Mouse (Mus musculus): ENCODE measurements around the gene Tmem8. TPM values are rescaled to one million over a fixed set of nuclear protein-coding genes. Genes with fewer than 3 reads are reported as not detected.

Tmem8 gene
- polyA plus RNA-seq, 1 experiment from 2014 or later, result 1.6 TPM

DNA sequence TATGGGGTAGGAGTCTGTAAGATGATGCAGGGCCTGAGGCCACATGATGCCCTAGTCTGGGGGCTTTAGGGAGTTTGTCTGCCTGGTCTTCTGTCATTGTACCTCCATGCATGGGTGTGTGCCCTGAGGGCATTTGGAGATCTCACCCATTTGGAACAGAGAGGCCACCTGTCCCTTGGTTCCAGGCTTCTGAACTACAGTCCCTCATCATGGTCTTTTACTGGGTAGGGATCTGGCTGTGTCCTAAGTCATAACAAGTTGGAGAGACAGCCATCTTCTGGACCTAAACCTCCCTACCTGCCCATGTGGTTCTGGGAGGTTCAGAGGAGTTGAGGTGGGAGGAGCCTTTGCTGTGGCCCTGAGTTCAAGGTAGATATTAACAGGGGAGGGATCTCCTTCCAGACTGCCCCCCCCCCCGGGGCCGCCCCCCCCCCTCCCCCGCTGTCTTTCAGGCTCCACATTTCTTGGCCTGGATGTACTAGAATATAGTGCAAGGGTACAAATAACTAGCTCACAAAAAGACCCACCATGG, 2.9 kb downstream of the Tmem8 start:
- Histone ChIP-seq H3K36me3 (ENCODE audit: control insufficient read depth, insufficient read depth) (no peaks in the 10 kb centered on the region), H3K4me3 (ENCODE audit: low read depth, low read length) (no peak overlapping the region), H3K4me1 (ENCODE audit: control insufficient read depth, low read depth, low read length) (peaks cover 10% of the 10 kb centered on the region), H3K9ac (ENCODE audit: low read depth, low read length) (no peak overlapping the region), H3K27me3 (ENCODE audit: control insufficient read depth, insufficient read depth, low read depth, low read length) (peaks cover 46% of the 10 kb centered on the region), H3K9me3 (replicated peaks; ENCODE audit: control insufficient read depth, low read length) (no peaks in the 10 kb centered on the region), H3K27ac (ENCODE audit: low read length) (no peak overlapping the region), H3K4me2 (ENCODE audit: low read depth, low read length) (no peak overlapping the region)
- ATAC-seq (ENCODE audit: low read depth), result no peak
- WGBS (ENCODE audit: insufficient replicate concordance), result 17% methylated on average over 3 of the region's 3 CpGs

DNA sequence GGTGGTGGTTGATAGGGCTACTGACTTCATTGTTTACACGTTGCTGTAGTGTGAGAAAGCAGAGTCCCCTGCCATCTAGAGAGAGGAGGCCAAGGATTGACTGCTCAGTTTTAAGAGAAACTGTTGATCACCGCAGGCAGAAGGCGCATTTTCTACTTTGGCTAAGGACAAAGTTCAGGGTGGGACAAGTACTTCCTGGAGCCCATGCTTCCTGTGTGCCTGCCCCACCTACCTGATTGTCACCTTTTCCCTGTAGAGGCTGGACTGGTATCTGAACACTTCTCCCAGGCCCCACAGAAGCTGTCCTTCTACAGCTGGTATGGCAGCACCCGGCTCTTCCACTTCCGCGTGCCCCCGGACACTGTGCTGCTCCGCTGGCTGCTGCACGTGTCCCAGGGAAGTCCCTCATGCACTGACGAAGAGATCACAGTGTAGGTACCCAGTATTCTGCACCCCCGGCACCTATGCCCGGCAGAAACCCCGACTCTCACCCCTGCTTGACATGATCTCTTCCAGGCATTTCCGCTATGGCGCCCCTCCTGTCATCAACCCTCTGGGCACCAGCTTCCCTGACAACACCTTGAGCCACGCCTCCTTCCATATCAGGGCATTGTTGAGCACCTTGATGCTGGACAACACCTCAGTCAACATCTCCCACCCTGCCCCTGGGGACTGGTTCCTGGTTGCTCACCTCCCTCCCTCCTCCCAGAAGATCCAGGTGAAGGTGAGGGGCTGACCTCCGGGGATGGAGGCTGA, 3.6 kb downstream of the Tmem8 start:
- Histone ChIP-seq H3K4me1 (ENCODE audit: control insufficient read depth, low read depth, low read length) (peaks cover 10% of the 10 kb centered on the region), H3K27ac (ENCODE audit: low read length) (no peak overlapping the region), H3K4me2 (ENCODE audit: low read depth, low read length) (no peak overlapping the region), H3K9ac (ENCODE audit: low read depth, low read length) (no peak overlapping the region), H3K4me3 (ENCODE audit: low read depth, low read length) (no peak overlapping the region), H3K27me3 (ENCODE audit: control insufficient read depth, insufficient read depth, low read depth, low read length) (peaks cover 39% of the 10 kb centered on the region), H3K9me3 (replicated peaks; ENCODE audit: control insufficient read depth, low read length) (no peaks in the 10 kb centered on the region), H3K36me3 (ENCODE audit: control insufficient read depth, insufficient read depth) (no peaks in the 10 kb centered on the region)
- WGBS (ENCODE audit: insufficient replicate concordance), result 71% methylated on average over 17 of the region's 17 CpGs
- ATAC-seq (ENCODE audit: low read depth), result no peak

DNA sequence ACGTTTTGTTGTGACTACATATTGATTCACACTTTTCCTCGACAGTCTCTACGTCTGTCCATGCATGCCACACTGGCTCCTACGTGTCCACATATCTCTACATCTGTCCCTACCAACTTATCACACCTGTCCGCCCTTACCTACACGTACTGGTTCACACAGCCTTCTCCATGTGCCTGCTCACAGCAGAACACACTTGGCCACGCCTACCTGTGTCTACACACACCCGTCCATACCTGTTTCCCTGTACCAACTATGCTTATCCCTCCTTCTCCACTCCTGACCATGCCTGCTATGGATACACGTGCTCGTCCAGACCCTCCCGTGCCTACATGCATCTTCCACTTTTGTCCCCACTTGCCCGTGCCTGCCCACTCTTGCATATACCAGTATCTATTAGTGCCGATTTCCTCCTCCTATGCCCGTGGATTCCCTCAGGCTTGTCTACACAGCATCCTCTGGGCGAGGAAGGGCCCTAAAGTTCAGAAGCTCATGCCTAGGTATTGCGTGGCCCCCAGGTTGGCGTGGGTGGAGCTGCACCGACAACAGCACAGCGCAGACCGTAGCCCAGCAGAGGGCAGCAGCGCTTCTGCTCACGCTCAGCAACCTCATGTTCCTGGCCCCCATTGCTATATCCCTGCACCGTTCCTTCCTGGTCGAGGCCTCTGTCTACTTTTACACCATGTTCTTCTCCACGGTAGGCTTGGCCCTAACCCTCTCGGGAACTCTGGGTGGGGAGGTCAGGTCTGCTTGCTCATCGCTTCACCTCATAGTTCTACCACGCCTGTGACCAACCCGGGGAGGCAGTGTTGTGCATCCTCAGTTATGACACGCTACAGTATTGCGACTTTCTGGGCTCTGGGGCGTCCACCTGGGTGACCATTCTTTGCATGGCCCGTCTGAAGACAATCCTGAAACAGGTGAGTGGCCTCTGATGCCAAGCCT, 6.9 kb downstream of the Tmem8 start:
- WGBS (ENCODE audit: insufficient replicate concordance), result 34% methylated on average over 33 of the region's 33 CpGs
- no peaks in the 10 kb centered on the region for H3K9me3 ChIP-seq (replicated peaks; ENCODE audit: control insufficient read depth, low read length)
- H3K4me2 ChIP-seq (ENCODE audit: low read depth, low read length), result no peak overlapping the region
- H3K4me1 ChIP-seq (ENCODE audit: control insufficient read depth, low read depth, low read length), result peaks cover 12% of the 10 kb centered on the region
- H3K27me3 ChIP-seq (ENCODE audit: control insufficient read depth, insufficient read depth, low read depth, low read length), result peaks cover 7% of the 10 kb centered on the region
- no peak overlapping the region for H3K27ac ChIP-seq (ENCODE audit: low read length)
- H3K4me3 ChIP-seq (ENCODE audit: low read depth, low read length), result no peak overlapping the region
- no peaks in the 10 kb centered on the region for H3K36me3 ChIP-seq (ENCODE audit: control insufficient read depth, insufficient read depth)
- no peak overlapping the region for H3K9ac ChIP-seq (ENCODE audit: low read depth, low read length)
- ATAC-seq (ENCODE audit: low read depth), result 0 out of 2 replicates have a peak, but pooled peaks have one; percentile 25

DNA sequence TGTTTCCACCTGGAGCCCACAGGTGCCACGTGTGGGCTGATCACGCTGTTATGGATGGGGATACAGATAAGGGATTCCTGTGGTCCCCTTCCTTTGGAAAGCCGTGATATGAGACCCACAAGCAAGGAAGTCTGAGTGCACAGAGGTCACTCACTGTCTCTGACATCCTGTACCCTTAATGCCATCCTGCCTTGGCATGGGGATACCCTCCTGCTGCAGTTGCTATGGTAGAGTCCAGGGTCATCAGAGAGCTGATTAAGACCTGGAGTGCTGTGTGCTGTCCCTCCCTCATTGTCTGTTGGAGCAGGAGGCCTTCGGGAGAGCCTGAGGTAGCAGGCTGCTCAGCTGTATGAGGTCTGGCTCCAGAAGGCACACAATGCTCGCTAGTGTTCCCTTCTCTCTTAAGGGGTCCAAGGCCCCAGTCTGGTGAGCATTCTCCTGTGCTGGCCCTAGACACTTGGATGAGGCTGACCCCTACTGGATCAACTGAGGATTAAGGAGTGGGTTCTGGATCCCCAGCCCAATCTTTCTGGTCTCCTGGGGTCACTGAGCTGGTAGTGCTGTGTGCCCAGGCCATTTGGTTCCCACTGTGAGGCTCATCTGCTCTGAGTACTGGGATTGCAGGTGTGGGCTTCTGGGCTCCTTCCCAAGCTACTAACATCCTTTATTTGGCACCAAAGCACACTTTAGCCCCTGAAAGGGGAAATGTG, 9.5 kb downstream of the Tmem8 start:
- peaks cover 12% of the 10 kb centered on the region for H3K4me1 ChIP-seq (ENCODE audit: control insufficient read depth, low read depth, low read length)
- ATAC-seq (ENCODE audit: low read depth), result no peak
- 53% methylated on average over 5 of the region's 5 CpGs for WGBS (ENCODE audit: insufficient replicate concordance)
- peaks cover 5% of the 10 kb centered on the region for H3K36me3 ChIP-seq (ENCODE audit: control insufficient read depth, insufficient read depth)
- H3K9ac ChIP-seq (ENCODE audit: low read depth, low read length), result no peak overlapping the region
- peak overlapping the region; percentile 83 for H3K4me2 ChIP-seq (ENCODE audit: low read depth, low read length)
- no peaks in the 10 kb centered on the region for H3K27me3 ChIP-seq (ENCODE audit: control insufficient read depth, insufficient read depth, low read depth, low read length)
- H3K27ac ChIP-seq (ENCODE audit: low read length), result no peak overlapping the region
- peak overlapping the region; percentile 89; the same call in 1 of the 2 replicates for H3K4me3 ChIP-seq (ENCODE audit: low read depth, low read length)
- H3K9me3 ChIP-seq (replicated peaks; ENCODE audit: control insufficient read depth, low read length), result no peaks in the 10 kb centered on the region

DNA sequence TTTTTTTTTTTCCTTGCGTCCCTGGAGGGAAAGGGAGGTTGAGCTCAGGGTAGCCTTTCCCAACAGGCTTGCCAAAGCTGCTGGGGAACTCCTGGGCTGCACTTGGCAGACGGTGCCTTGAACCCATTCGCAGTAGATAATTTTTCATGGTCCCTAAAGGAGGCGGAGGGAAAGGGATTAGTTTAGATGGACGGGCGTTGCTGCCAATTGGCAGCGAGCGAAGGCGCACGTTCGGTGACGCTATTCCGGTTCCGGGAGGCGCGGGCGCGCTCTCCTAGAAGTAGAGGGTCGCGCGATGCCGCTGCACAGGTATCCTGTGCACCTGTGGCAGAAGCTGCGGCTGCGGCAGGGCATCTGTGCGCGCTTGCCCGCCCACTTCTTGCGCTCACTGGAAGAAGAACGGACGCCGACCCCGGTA, 10.2 kb downstream of the Tmem8 start, which contains the start of gene Mrpl28:
Gene Mrpl28, plus strand, starts transcription at position 234 of the 418 bp plus-strand sequence.
- WGBS (ENCODE audit: insufficient replicate concordance), result under 1% methylated on average over 32 of the region's 32 CpGs
- Histone ChIP-seq H3K4me2 (ENCODE audit: low read depth, low read length) (peak within 1 kb of the TSS; percentile 83), H3K4me1 (ENCODE audit: control insufficient read depth, low read depth, low read length) (peaks cover 12% of the 10 kb centered on the region), H3K27me3 (ENCODE audit: control insufficient read depth, insufficient read depth, low read depth, low read length) (no peaks in the 10 kb centered on the region), H3K36me3 (ENCODE audit: control insufficient read depth, insufficient read depth) (peaks cover 5% of the 10 kb centered on the region), H3K9me3 (replicated peaks; ENCODE audit: control insufficient read depth, low read length) (no peaks in the 10 kb centered on the region), H3K4me3 (ENCODE audit: low read depth, low read length) (peak within 1 kb of the TSS; percentile 89), H3K27ac (ENCODE audit: low read length) (peak within 1 kb of the TSS; percentile 55), H3K9ac (ENCODE audit: low read depth, low read length) (peak within 1 kb of the TSS; percentile 79)
- peak; percentile 88 for ATAC-seq (ENCODE audit: low read depth)

DNA sequence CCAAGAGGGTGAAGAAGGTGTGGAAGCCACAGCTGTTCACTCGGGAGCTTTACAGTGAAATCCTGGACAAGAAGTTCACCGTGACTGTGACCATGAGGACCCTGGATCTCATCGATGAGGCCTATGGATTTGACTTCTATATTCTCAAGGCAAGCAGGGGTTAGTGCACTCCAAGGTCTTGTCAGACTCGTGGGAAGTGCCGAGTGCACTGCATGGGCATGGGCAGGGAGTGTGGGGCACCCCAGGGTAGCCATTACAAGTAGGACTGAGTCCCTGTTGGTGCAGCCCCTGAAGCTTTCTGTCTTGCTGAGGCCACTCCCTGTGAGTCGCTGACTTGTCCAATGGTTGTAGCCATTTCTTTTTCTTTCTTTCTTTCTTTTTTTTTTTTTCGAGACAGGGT, 11.5 kb downstream of the Tmem8 start:
- ATAC-seq (ENCODE audit: low read depth), result no peak
- H3K4me3 ChIP-seq (ENCODE audit: low read depth, low read length), result peak overlapping the region; percentile 89
- peak overlapping the region; percentile 83 for H3K4me2 ChIP-seq (ENCODE audit: low read depth, low read length)
- whole genome bisulfite sequencing (ENCODE audit: insufficient replicate concordance), result 69% methylated on average over 7 of the region's 7 CpGs
- no peaks in the 10 kb centered on the region for H3K27me3 ChIP-seq (ENCODE audit: control insufficient read depth, insufficient read depth, low read depth, low read length)
- H3K9ac ChIP-seq (ENCODE audit: low read depth, low read length), result peak overlapping the region; percentile 79
- H3K27ac ChIP-seq (ENCODE audit: low read length), result no peak overlapping the region
- H3K4me1 ChIP-seq (ENCODE audit: control insufficient read depth, low read depth, low read length), result peaks cover 12% of the 10 kb centered on the region
- H3K9me3 ChIP-seq (replicated peaks; ENCODE audit: control insufficient read depth, low read length), result no peaks in the 10 kb centered on the region
- peaks cover 12% of the 10 kb centered on the region for H3K36me3 ChIP-seq (ENCODE audit: control insufficient read depth, insufficient read depth)

DNA sequence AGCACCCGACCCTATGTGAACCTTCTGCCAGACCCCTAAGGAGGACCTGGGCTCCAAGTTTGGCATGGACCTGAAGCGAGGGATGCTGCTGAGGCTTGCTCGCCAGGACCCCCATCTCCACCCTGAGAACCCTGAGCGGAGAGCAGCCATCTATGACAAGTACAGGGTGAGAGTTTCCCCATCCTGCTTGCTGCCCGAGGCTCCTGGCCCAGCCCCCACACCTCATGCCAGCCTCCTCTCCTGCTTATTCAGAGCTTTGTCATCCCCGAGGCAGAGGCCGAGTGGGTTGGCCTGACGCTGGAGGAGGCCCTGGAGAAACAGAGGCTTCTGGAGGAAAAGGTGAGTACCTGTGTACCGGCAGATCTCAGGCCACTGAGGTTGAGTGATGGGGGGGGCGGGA, 12.1 kb downstream of the Tmem8 start:
- 78% methylated on average over 10 of the region's 10 CpGs for WGBS (ENCODE audit: insufficient replicate concordance)
- Histone ChIP-seq H3K36me3 (ENCODE audit: control insufficient read depth, insufficient read depth) (peaks cover 14% of the 10 kb centered on the region), H3K4me1 (ENCODE audit: control insufficient read depth, low read depth, low read length) (peaks cover 12% of the 10 kb centered on the region), H3K4me2 (ENCODE audit: low read depth, low read length) (no peak overlapping the region), H3K9ac (ENCODE audit: low read depth, low read length) (no peak overlapping the region), H3K9me3 (replicated peaks; ENCODE audit: control insufficient read depth, low read length) (no peaks in the 10 kb centered on the region), H3K27me3 (ENCODE audit: control insufficient read depth, insufficient read depth, low read depth, low read length) (no peaks in the 10 kb centered on the region), H3K4me3 (ENCODE audit: low read depth, low read length) (no peak overlapping the region), H3K27ac (ENCODE audit: low read length) (no peak overlapping the region)
- ATAC-seq (ENCODE audit: low read depth), result no peak

DNA sequence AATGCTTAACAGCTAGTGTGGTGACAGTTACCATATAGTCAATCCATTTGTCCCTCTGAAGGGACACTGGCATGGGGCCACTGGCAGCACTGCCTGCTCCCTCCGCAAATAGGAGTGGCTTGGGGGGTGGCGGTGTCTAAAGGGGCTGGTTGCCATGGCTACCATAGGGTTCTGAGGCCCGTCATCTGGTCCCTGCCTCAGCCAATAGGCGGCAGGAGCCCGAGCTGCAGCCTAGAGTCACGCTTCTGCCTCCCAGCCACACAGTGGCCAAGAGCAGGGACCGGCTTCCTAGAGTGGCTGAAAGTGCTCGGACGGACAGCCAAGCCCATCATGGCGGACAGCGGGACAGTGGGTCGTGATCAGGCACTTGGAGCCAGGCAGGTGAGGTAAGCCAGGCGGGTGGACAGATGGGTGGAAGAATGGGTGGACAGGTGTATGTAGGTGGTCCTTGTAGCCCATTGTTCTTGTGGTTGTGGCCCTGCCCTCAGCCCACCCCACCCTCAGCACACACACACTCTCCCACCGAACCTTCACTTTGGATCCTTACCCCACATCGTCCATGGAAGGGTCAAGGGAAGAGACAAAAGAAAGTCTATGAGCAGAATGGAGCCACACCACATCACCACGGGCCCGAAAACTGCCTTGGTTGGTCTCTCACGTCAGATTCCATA, 18.1 kb downstream of the Tmem8 start:
- Histone ChIP-seq H3K4me3 (ENCODE audit: low read depth, low read length) (no peak overlapping the region), H3K27ac (ENCODE audit: low read length) (no peak overlapping the region), H3K4me2 (ENCODE audit: low read depth, low read length) (no peak overlapping the region), H3K9me3 (replicated peaks; ENCODE audit: control insufficient read depth, low read length) (no peaks in the 10 kb centered on the region), H3K36me3 (ENCODE audit: control insufficient read depth, insufficient read depth) (peaks cover 11% of the 10 kb centered on the region), H3K27me3 (ENCODE audit: control insufficient read depth, insufficient read depth, low read depth, low read length) (no peaks in the 10 kb centered on the region), H3K9ac (ENCODE audit: low read depth, low read length) (no peak overlapping the region), H3K4me1 (ENCODE audit: control insufficient read depth, low read depth, low read length) (no peaks in the 10 kb centered on the region)
- ATAC-seq (ENCODE audit: low read depth), result no peak
- 85% methylated on average over 18 of the region's 18 CpGs for WGBS (ENCODE audit: insufficient replicate concordance)

Data from liver, embryonic 16.5 days (tissue).